Mouse (Mus musculus) hindbrain, embryonic 15.5 days (tissue): ENCODE data around the gene Cntn5. TPM values are rescaled to one million over a fixed set of nuclear protein-coding genes. Genes with fewer than 3 reads are reported as not detected.

ENCODE experiments used
- ATAC-seq: fragments of 200-750 bp; cut with Nextera tagmentation; 2 replicates; pipeline ENCODE4 v1.8.0; 2017; ENCODE audit warnings: low read depth, moderate number of reproducible peaks, moderate TSS enrichment; ENCODE audit not compliant: low FRiP score
- H3K27ac ChIP-seq: fragments of 300-500 bp; sonication (generic); replicated peaks from 2 replicates; pipeline ENCODE4 v1.5.1; 2015; ENCODE audit warnings: mild to moderate bottlenecking, inconsistent platforms
- H3K27me3 ChIP-seq: fragments of 300-500 bp; sonication (generic); 2 replicates; pipeline ENCODE4 v1.6.1; 2015; ENCODE audit warnings: control low read depth, inconsistent platforms
- H3K36me3 ChIP-seq: fragments of 300-500 bp; sonication (generic); 2 replicates; pipeline ENCODE4 v1.6.1; 2015; ENCODE audit warnings: control low read depth, inconsistent platforms
- H3K4me1 ChIP-seq: fragments of 300-500 bp; sonication (generic); replicated peaks from 2 replicates; pipeline ENCODE4 v1.6.1; 2015; ENCODE audit warnings: control low read depth, inconsistent platforms
- H3K4me2 ChIP-seq: fragments of 300-500 bp; sonication (generic); 2 replicates; pipeline ENCODE4 v1.6.1; 2015; ENCODE audit warnings: moderate library complexity, mild to moderate bottlenecking, inconsistent platforms
- H3K4me3 ChIP-seq: fragments of 300-500 bp; sonication (generic); 2 replicates; pipeline ENCODE4 v1.5.1; 2015; ENCODE audit warnings: mild to moderate bottlenecking, inconsistent platforms
- H3K9ac ChIP-seq: fragments of 300-500 bp; sonication (generic); 2 replicates; pipeline ENCODE4 v1.6.1; 2015; ENCODE audit warnings: inconsistent platforms
- H3K9me3 ChIP-seq: fragments of 300-500 bp; sonication (generic); 2 replicates; pipeline ENCODE4 v1.6.1; 2016; ENCODE audit warnings: control low read depth, inconsistent platforms
- WGBS: fragments of 180-500 bp; shearing (Covaris S2); methylation state at CpG from one replicate; pipeline ENCODE4 v1.1.7; 2015; 5-methylcytosine and 5-hydroxymethylcytosine counted together
- polyA plus RNA-seq: library from polyadenylated mRNA; unstranded; fragments of >200 nt; fragmentation: Nextera tagmentation; extraction: Ambion mirVana; gene quantifications from 2 replicates; pipeline ENCODE4 v1.2.1, GENCODE M21; 2015

Gene Cntn5
- polyA plus RNA-seq, 1 experiment from 2014 or later = 22.5 TPM

- H3K27ac ChIP-seq = no peak overlapping the region
- no peaks in the 10 kb centered on the region for H3K4me1 ChIP-seq
- no peaks in the 10 kb centered on the region for H3K27me3 ChIP-seq
- no peak overlapping the region for H3K4me2 ChIP-seq
- no peaks in the 10 kb centered on the region for H3K36me3 ChIP-seq
- H3K4me3 ChIP-seq = no peak overlapping the region
- ATAC-seq = no peak
- no peaks in the 10 kb centered on the region for H3K9me3 ChIP-seq
- 69% methylated on average over 1 of the region's 1 CpGs for WGBS
- H3K9ac ChIP-seq = no peak overlapping the region
Observed at GRCm38 (mm10) chr9:10116581-10116980, 788.0 kb downstream of the Cntn5 start.

GRCm38 (mm10) chr9:10109156-10109555 lies 795.4 kb downstream of the Cntn5 start:
- H3K36me3 ChIP-seq = no peaks in the 10 kb centered on the region
- H3K27me3 ChIP-seq = no peaks in the 10 kb centered on the region
- no peak overlapping the region for H3K9ac ChIP-seq
- no peak for ATAC-seq
- H3K27ac ChIP-seq = no peak overlapping the region
- H3K4me1 ChIP-seq = peaks cover 7% of the 10 kb centered on the region; the same call in 1 of the 2 replicates
- no peaks in the 10 kb centered on the region for H3K9me3 ChIP-seq
- no peak overlapping the region for H3K4me3 ChIP-seq
- no peak overlapping the region for H3K4me2 ChIP-seq
- 91% methylated on average over 1 of the region's 1 CpGs for WGBS

DNA sequence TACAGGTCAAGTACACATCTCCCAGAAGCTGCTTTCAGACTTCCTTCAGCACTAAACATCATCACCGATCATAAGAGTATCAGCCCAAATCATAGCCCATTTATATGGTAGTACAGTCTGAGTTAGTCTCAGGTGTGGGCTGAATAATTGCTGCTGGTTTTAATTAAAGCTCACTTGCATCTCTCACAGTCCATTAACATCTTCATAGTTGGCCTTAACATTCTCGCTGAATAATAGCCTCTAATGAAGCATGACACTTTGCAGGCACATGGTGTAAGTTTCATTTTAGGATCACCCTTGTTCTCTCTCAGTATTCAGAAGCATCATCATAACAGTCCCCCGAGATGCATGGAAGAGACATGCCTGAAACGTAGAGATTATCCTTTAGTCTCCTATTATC lies 796.7 kb downstream of the Cntn5 start:
- Histone ChIP-seq H3K9ac (no peak overlapping the region), H3K36me3 (no peaks in the 10 kb centered on the region), H3K27me3 (no peaks in the 10 kb centered on the region), H3K27ac (no peak overlapping the region), H3K4me2 (no peak overlapping the region), H3K4me1 (peaks cover 7% of the 10 kb centered on the region; the same call in 1 of the 2 replicates), H3K9me3 (no peaks in the 10 kb centered on the region), H3K4me3 (no peak overlapping the region)
- ATAC-seq = no peak
- 26% methylated on average over 4 of the region's 4 CpGs for WGBS

DNA sequence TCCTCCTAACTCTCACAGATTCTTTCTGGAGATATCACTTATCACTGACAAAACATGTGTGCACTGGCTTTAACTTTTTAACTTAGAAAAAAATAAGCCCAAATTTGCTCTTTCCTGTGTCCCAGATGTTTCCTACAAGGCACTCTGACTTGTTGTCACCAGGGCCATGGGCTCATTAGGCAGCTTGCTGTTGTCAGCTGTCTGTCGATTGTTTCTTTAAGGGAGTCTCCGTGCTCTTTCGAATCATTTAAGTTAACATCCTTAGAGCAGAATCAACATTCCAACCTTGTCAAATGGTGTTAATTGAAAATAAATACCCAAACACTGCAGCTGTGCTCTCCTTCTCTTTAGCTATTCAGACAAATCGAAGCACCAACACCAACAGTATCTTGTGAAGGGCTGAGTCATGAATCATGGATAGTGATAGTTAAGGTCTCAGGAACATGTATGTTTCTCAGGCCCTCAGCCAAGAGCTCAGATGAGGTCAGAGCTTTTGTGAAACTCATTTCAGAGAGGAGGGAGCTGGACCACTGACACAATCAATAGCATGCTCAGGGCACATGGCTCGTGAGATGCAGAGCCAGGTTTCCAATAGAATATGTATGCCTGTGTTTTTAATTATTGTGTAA lies 802.6 kb downstream of the Cntn5 start:
- WGBS = 61% methylated on average over 5 of the region's 5 CpGs
- H3K4me3 ChIP-seq = no peak overlapping the region
- no peak overlapping the region for H3K9ac ChIP-seq
- no peaks in the 10 kb centered on the region for H3K4me1 ChIP-seq
- H3K4me2 ChIP-seq = no peak overlapping the region
- ATAC-seq = no peak
- H3K27me3 ChIP-seq = no peaks in the 10 kb centered on the region
- H3K27ac ChIP-seq = no peak overlapping the region
- H3K9me3 ChIP-seq = no peaks in the 10 kb centered on the region
- no peaks in the 10 kb centered on the region for H3K36me3 ChIP-seq

GRCm38 (mm10) chr9:10076282-10076681 lies 828.3 kb downstream of the Cntn5 start:
- H3K36me3 ChIP-seq = no peaks in the 10 kb centered on the region
- H3K9me3 ChIP-seq = no peaks in the 10 kb centered on the region
- no peak overlapping the region for H3K27ac ChIP-seq
- H3K4me1 ChIP-seq = no peaks in the 10 kb centered on the region
- H3K4me2 ChIP-seq = no peak overlapping the region
- H3K9ac ChIP-seq = no peak overlapping the region
- ATAC-seq = no peak
- no peaks in the 10 kb centered on the region for H3K27me3 ChIP-seq
- H3K4me3 ChIP-seq = no peak overlapping the region

DNA sequence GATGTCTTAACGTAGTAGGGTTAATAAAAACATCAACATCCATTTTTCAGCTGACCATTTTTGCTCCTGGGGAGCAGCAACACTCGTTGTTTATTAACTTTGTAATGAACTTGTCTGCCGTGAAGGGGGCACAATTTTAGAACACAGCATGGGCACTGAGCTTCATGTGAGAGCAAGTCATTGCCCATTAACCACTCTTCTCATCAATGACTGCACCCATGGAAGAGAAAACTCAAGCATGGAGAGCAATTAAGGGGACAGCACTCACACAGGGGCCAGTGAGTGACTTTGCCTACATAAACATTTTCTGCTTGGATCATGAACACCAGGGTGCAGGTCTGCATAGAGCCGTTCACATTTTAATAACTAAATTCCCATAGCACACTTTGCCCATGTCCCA lies 831.2 kb downstream of the Cntn5 start:
- Histone ChIP-seq H3K9ac (no peak overlapping the region), H3K9me3 (no peaks in the 10 kb centered on the region), H3K27ac (no peak overlapping the region), H3K4me2 (no peak overlapping the region), H3K4me3 (no peak overlapping the region), H3K4me1 (no peaks in the 10 kb centered on the region), H3K36me3 (no peaks in the 10 kb centered on the region), H3K27me3 (no peaks in the 10 kb centered on the region)
- no peak for ATAC-seq
- 43% methylated on average over 4 of the region's 4 CpGs for WGBS

DNA sequence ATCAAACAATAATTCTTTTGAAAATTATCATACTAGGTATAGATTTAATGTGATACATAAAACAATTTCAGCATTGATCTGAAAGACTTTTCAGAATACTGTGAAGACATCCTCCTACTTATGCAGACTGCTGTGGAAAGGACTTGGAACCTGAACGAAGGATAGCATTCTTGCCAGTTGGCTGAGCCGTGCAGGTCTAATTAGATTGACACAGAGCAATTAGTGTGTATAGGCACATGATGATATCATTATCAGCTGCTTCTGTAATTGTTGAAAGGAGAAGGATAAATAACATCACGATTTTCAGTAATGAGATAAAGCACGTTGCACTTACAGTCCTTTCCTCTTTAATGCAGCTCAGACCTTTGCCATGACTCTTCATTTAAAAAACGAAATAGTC lies 831.7 kb downstream of the Cntn5 start:
- no peak overlapping the region for H3K4me2 ChIP-seq
- no peaks in the 10 kb centered on the region for H3K9me3 ChIP-seq
- H3K4me3 ChIP-seq = no peak overlapping the region
- 47% methylated on average over 5 of the region's 5 CpGs for WGBS
- no peaks in the 10 kb centered on the region for H3K27me3 ChIP-seq
- no peaks in the 10 kb centered on the region for H3K4me1 ChIP-seq
- no peak overlapping the region for H3K9ac ChIP-seq
- no peak for ATAC-seq
- H3K27ac ChIP-seq = no peak overlapping the region
- no peaks in the 10 kb centered on the region for H3K36me3 ChIP-seq

GRCm38 (mm10) chr9:10071271-10071670 lies 833.3 kb downstream of the Cntn5 start:
- Histone ChIP-seq H3K27ac (no peak overlapping the region), H3K4me1 (no peaks in the 10 kb centered on the region), H3K4me3 (no peak overlapping the region), H3K36me3 (no peaks in the 10 kb centered on the region), H3K4me2 (no peak overlapping the region), H3K27me3 (no peaks in the 10 kb centered on the region), H3K9ac (no peak overlapping the region), H3K9me3 (no peaks in the 10 kb centered on the region)
- no peak for ATAC-seq
- 85% methylated on average over 2 of the region's 2 CpGs for WGBS

GRCm38 (mm10) chr9:10044969-10045789 lies 859.4 kb downstream of the Cntn5 start:
- Histone ChIP-seq H3K27me3 (no peaks in the 10 kb centered on the region), H3K9ac (no peak overlapping the region), H3K4me1 (no peaks in the 10 kb centered on the region), H3K4me3 (no peak overlapping the region), H3K36me3 (no peaks in the 10 kb centered on the region), H3K4me2 (no peak overlapping the region), H3K9me3 (no peaks in the 10 kb centered on the region), H3K27ac (no peak overlapping the region)
- ATAC-seq = 0 out of 2 replicates have a peak, but pooled peaks have one; percentile 61
- WGBS = 68% methylated on average over 4 of the region's 4 CpGs

- H3K9me3 ChIP-seq = no peaks in the 10 kb centered on the region
- no peak overlapping the region for H3K4me2 ChIP-seq
- H3K4me1 ChIP-seq = no peaks in the 10 kb centered on the region
- no peaks in the 10 kb centered on the region for H3K27me3 ChIP-seq
- H3K36me3 ChIP-seq = no peaks in the 10 kb centered on the region
- no peak overlapping the region for H3K27ac ChIP-seq
- H3K9ac ChIP-seq = no peak overlapping the region
- no peak overlapping the region for H3K4me3 ChIP-seq
- WGBS = 48% methylated on average over 3 of the region's 3 CpGs
- no peak for ATAC-seq
Observed at GRCm38 (mm10) chr9:10043001-10043400, 861.6 kb downstream of the Cntn5 start.

DNA sequence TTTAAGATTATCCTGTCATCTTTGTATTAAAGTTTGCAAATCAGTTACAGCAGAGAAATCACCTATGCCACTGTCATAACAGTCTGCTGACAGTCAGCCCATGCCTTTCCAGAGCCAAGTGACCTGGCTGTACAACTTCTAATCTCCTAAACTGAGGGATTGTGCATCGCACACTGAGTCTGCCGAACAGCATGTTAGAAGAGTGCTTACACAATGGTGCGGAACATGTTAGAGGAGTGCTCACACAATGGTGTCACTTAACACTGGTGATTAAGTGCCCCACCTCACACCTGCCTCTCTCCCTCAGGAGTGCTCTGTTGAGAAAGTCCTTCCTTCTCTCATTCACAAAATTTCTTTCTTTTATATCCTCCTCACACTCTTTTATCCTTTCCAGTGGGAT lies 889.4 kb downstream of the Cntn5 start:
- H3K27me3 ChIP-seq = no peaks in the 10 kb centered on the region
- no peak overlapping the region for H3K4me2 ChIP-seq
- H3K36me3 ChIP-seq = no peaks in the 10 kb centered on the region
- H3K4me3 ChIP-seq = no peak overlapping the region
- WGBS = 69% methylated on average over 3 of the region's 3 CpGs
- no peaks in the 10 kb centered on the region for H3K4me1 ChIP-seq
- no peak for ATAC-seq
- no peak overlapping the region for H3K27ac ChIP-seq
- no peak overlapping the region for H3K9ac ChIP-seq
- no peaks in the 10 kb centered on the region for H3K9me3 ChIP-seq

GRCm38 (mm10) chr9:9984028-9984427 lies 920.5 kb downstream of the Cntn5 start:
- WGBS = 75% methylated on average over 8 of the region's 8 CpGs
- Histone ChIP-seq H3K27ac (no peak overlapping the region), H3K27me3 (no peaks in the 10 kb centered on the region), H3K9me3 (no peaks in the 10 kb centered on the region), H3K4me2 (no peak overlapping the region), H3K9ac (no peak overlapping the region), H3K36me3 (no peaks in the 10 kb centered on the region), H3K4me3 (no peak overlapping the region), H3K4me1 (no peaks in the 10 kb centered on the region)
- ATAC-seq = no peak
